Comparison of ENCODE assay signal across 18 mouse cellular contexts in the genomic region with DNA sequence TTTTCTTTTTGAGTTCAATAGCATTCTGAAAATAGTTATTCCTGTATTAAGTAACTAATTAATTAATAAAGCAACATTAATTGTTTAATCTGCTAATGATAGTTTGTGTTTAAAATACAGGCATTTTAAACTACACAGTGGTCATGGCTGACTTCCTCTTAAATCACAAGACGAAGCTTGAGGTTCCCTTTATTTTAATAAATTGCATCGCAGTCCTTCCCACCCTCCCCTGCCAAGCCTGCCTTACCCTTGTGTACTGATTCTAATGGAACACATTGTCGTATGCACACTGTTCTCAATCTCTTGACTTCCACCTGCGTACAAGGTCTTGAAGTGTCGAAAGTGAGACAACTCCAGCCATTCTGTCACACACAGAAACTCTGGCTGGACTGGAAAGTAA. TPM values are rescaled to one million over a fixed set of nuclear protein-coding genes. Genes with fewer than 3 reads are reported as not detected.
DNase-seq lines count a peak whose midpoint lies in the region; ATAC-seq and TF ChIP-seq lines count a peak whose summit lies in the region.
"Had no signal": no experiment of that assay in that cellular context is flagged by ENCODE, and none has a peak within 500 bp of the region (broad histone marks: within the 10 kb centered on the region; RNA-seq: fewer than 3 reads in every experiment).

No protein-coding gene starts in this region.

- H3K27ac ChIP-seq in heart, adult 2 months: peak overlapping the region; percentile 38
- no peak overlapping the region for H3K27ac ChIP-seq in kidney, embryonic 16.5 days (ENCODE audit: low read length)
- H3K27ac ChIP-seq: embryonic facial prominence, embryonic 10.5 days; forebrain, embryonic 13.5 days; hindbrain, embryonic 15.5 days had no signal

- H3K9me3 ChIP-seq in kidney, embryonic 16.5 days (ENCODE audit: low read length): peaks cover 5% of the 10 kb centered on the region; the same call in 1 of the 2 replicates
- H3K9me3 ChIP-seq: forebrain, embryonic 13.5 days; hindbrain, embryonic 15.5 days had no signal

- whole genome bisulfite sequencing in heart, adult 2 months: 87% methylated on average over 5 of the region's 5 CpGs
- WGBS in kidney, embryonic 16.5 days: 82% methylated on average over 5 of the region's 5 CpGs

- no peak overlapping the region for H3K4me3 ChIP-seq in heart, adult 2 months
- H3K4me3 ChIP-seq in kidney, embryonic 16.5 days (ENCODE audit: low read length): no peak overlapping the region
- H3K4me3 ChIP-seq: embryonic facial prominence, embryonic 10.5 days; forebrain, embryonic 13.5 days; hindbrain, embryonic 15.5 days had no signal

- TF ChIP-seq EP300 in heart, adult 2 months (IDR thresholded peaks at IDR 0.05; ENCODE audit: insufficient read depth, low read depth, low read length): no peak

- H3K4me2 ChIP-seq in kidney, embryonic 16.5 days (replicated peaks; ENCODE audit: low read depth, low read length): no peak overlapping the region
- H3K4me2 ChIP-seq: forebrain, embryonic 13.5 days; heart, embryonic 11.5 days; hindbrain, embryonic 15.5 days had no signal

- peaks cover 6% of the 10 kb centered on the region for H3K36me3 ChIP-seq in heart, adult 2 months (ENCODE audit: control insufficient read depth, insufficient read depth, low read length)
- H3K36me3 ChIP-seq in kidney, embryonic 16.5 days (ENCODE audit: insufficient read depth, low read length): 0 out of 2 replicates have a peak, but pooled peaks cover 3% of the 10 kb centered on the region
- H3K36me3 ChIP-seq: embryonic facial prominence, embryonic 10.5 days had no signal

- no peaks in the 10 kb centered on the region for H3K27me3 ChIP-seq in heart, adult 2 months (ENCODE audit: control insufficient read depth, insufficient read depth, low read length)
- no peaks in the 10 kb centered on the region for H3K27me3 ChIP-seq in kidney, embryonic 16.5 days (ENCODE audit: insufficient read depth, low read length)
- H3K27me3 ChIP-seq: forebrain, embryonic 13.5 days; hindbrain, embryonic 15.5 days had no signal

- no peak for TF ChIP-seq POLR2A in heart, adult 2 months (IDR thresholded peaks at IDR 0.05; ENCODE audit: insufficient read depth, low read depth, low read length)

- intact Hi-C loops in heart, adult 2 months (cut with DNase I): no loop called here

- H3K9ac ChIP-seq in heart, adult 2 months (ENCODE audit: low read depth, low read length): no peak overlapping the region
- H3K9ac ChIP-seq in kidney, embryonic 16.5 days (replicated peaks; ENCODE audit: low read length): no peak overlapping the region
- H3K9ac ChIP-seq: forebrain, embryonic 13.5 days; forebrain, postnatal 0 days; hindbrain, embryonic 15.5 days had no signal

- no peak for TF ChIP-seq CTCF in heart, adult 2 months (IDR thresholded peaks at IDR 0.05)

- ATAC-seq in common myeloid progenitor, adult 5-6 weeks (replicated peaks; ENCODE audit: low read depth, poor library complexity, severe bottlenecking): peak; percentile 50; the same call in 1 of the 2 replicates
- peak; percentile 72 for ATAC-seq in megakaryocyte, adult 5-6 weeks (ENCODE audit: poor library complexity, severe bottlenecking)
- no peak for ATAC-seq in kidney, embryonic 16.5 days (ENCODE audit: low FRiP score, low TSS enrichment)
- ATAC-seq: forebrain, embryonic 13.5 days; forebrain, postnatal 0 days; intestine, embryonic 16.5 days had no signal

- DNase-seq in heart, adult 2 months: no peak
- no peak for DNase-seq in heart, adult 9 months (ENCODE audit: low spot score in 2 of 2)
- DNase-seq in kidney, postnatal 4 days: no peak
- DNase-seq in spleen, adult 18-20 months: no peak
- DNase-seq: adrenal gland, adult 2 months; adrenal gland, postnatal 36 days; cerebellum, adult 11 months; cerebellum, adult 8-10 months; cerebellum, postnatal 14 days; forebrain, postnatal 0 days had no signal

- peaks cover 8% of the 10 kb centered on the region for H3K4me1 ChIP-seq in heart, adult 2 months (ENCODE audit: control insufficient read depth, insufficient read depth, low read length)
- H3K4me1 ChIP-seq in kidney, embryonic 16.5 days (ENCODE audit: insufficient read depth, low read length): no peaks in the 10 kb centered on the region
- H3K4me1 ChIP-seq: embryonic facial prominence, embryonic 10.5 days; forebrain, embryonic 13.5 days; hindbrain, embryonic 15.5 days had no signal

- no peaks in the 10 kb centered on the region for H3K79me2 ChIP-seq in heart, adult 2 months (replicated peaks; ENCODE audit: control insufficient read depth, insufficient read depth, low read length)

RNA-seq across cellular contexts. Expression of a gene that starts 14.1 kb away (rescaled TPM):
- 10 to 100 TPM; 18.6 to 21.2 TPM for total RNA-seq in heart, adult 2 months (2021)
- 14.7 and 24.0 TPM in 2 replicates for polyA plus RNA-seq in heart, adult 2 months (2012; rRNA removed)
- 1.0 and 2.4 TPM in 2 replicates for total RNA-seq in common myeloid progenitor, adult 5-6 weeks (2017)
- total RNA-seq in megakaryocyte, adult 5-6 weeks (2015): 77.1 and 97.8 TPM in 2 replicates
- total RNA-seq in megakaryocyte, adult 5-6 weeks (2017): 58.1 and 65.5 TPM in 2 replicates
- polyA plus RNA-seq in kidney, embryonic 16.5 days (2015; fragmentation: Nextera tagmentation; extraction: Ambion mirVana): 19.1 and 20.4 TPM in 2 replicates
